Mouse (Mus musculus) liver, adult 2 months (tissue): ENCODE data around the gene Gusb. TPM values are rescaled to one million over a fixed set of nuclear protein-coding genes. Genes with fewer than 3 reads are reported as not detected.
A peak's percentile ranks its signal among the peaks of the same experiment; 100 is the strongest.
"Not testable (repeated sequence)": the region's sequence is repeated elsewhere in the genome, so short reads cannot be mapped to it uniquely, and the experiment has no call there.

Experiments
- DNase-seq: peaks from one replicate; pipeline ENCODE4 v3.0.0-alpha.2; 2011; ENCODE audit warnings: low read depth, low spot score; ENCODE audit errors: extremely low read depth
- H3K27ac ChIP-seq: fragments of 200-500 bp; replicated peaks from 2 replicates; pipeline ENCODE4 v1.5.1; 2012; ENCODE audit warnings: low read depth, mild to moderate bottlenecking, control low read depth, inconsistent platforms, low read length; ENCODE audit not compliant: insufficient read depth
- H3K27me3 ChIP-seq: fragments of 200-500 bp; 2 replicates; pipeline ENCODE4 v1.6.1; 2012; ENCODE audit warnings: mild to moderate bottlenecking, moderate library complexity, low read length, inconsistent platforms; ENCODE audit not compliant: control insufficient read depth, insufficient read depth
- H3K36me3 ChIP-seq: fragments of 200-500 bp; 2 replicates; pipeline ENCODE4 v1.6.1; 2012; ENCODE audit warnings: low read length, inconsistent platforms; ENCODE audit not compliant: control insufficient read depth, insufficient read depth
- H3K4me1 ChIP-seq: fragments of 200-500 bp; 2 replicates; pipeline ENCODE4 v1.6.1; 2011; ENCODE audit warnings: low read length; ENCODE audit not compliant: control insufficient read depth, insufficient read depth
- H3K4me3 ChIP-seq: fragments of 200-500 bp; 2 replicates; pipeline ENCODE4 v1.5.1; 2011; ENCODE audit warnings: low read depth, mild to moderate bottlenecking, control low read depth, low read length, moderate library complexity; ENCODE audit not compliant: insufficient read depth
- H3K79me2 ChIP-seq: fragments of 200-500 bp; 2 replicates; pipeline ENCODE4 v1.6.1; 2012; ENCODE audit warnings: inconsistent platforms, mild to moderate bottlenecking, low read length, moderate library complexity; ENCODE audit not compliant: control insufficient read depth, insufficient read depth
- H3K9ac ChIP-seq: fragments of 200-500 bp; 2 replicates; pipeline ENCODE4 v1.6.1; 2012; ENCODE audit warnings: low read depth, mild to moderate bottlenecking, control low read depth, inconsistent platforms, low read length
- CTCF ChIP-seq: fragments of 200-500 bp; IDR thresholded peaks from 2 replicates; pipeline ENCODE4 v1.5.1; 2011; ENCODE audit warnings: low read depth, low read length, control low read depth
- POLR2A ChIP-seq: fragments of 200-500 bp; IDR thresholded peaks from 2 replicates; pipeline ENCODE4 v1.6.1; 2011; ENCODE audit warnings: low read length, control low read depth; ENCODE audit not compliant: insufficient read depth; ENCODE audit errors: extremely low read depth
- WGBS: fragments of 180-500 bp; shearing (Covaris S2); methylation state at CpG from one replicate; pipeline ENCODE4 v1.1.7; 2018; 5-methylcytosine and 5-hydroxymethylcytosine counted together
- polyA plus RNA-seq: library from polyadenylated mRNA; depleted of rRNA; stranded (reverse); fragments of >200 nt; gene quantifications from 2 replicates; pipeline ENCODE4 v1.2.3, GENCODE M21; 2012
- total RNA-seq: library from RNA; depleted of rRNA; stranded (reverse); fragments of >200 nt; gene quantifications from 2 replicates; pipeline ENCODE4 v1.2.3, GENCODE M21; 2014

Gene Gusb
- total and polyA plus RNA-seq, 2 experiments = 13.6 to 17.6 TPM

DNA sequence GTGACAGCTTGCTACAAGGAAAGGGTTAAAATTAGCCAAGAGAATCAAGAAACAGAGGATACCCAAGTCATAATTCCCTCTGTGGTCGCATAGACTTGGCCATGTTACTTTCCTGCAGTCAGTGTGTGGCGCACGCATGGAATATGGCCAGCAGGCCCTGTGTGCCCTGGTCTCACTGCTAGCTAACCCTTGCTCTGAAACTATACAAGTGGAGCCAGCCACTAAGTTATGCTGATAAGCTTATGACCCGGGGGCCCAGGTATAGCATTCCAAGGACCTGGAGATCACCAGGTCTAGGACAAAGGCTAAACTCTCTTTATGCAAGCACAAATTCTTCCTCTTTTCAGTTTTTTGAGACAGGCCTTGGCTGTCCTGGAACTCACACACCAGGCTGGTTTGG, 37.9 kb upstream of the Gusb start:
- no peak overlapping the region for H3K9ac ChIP-seq
- H3K4me3 ChIP-seq = no peak overlapping the region
- H3K27ac ChIP-seq = peak overlapping the region; percentile 29
- peak; percentile 66 for DNase-seq
- 42% methylated on average over 4 of the region's 4 CpGs for WGBS
- no peaks in the 10 kb centered on the region for H3K27me3 ChIP-seq
- H3K4me1 ChIP-seq = peaks cover 30% of the 10 kb centered on the region
- peaks cover 4% of the 10 kb centered on the region; the same call in 1 of the 2 replicates for H3K79me2 ChIP-seq
- no peak for TF ChIP-seq POLR2A
- no peak for TF ChIP-seq CTCF
- peaks cover 25% of the 10 kb centered on the region for H3K36me3 ChIP-seq

DNA sequence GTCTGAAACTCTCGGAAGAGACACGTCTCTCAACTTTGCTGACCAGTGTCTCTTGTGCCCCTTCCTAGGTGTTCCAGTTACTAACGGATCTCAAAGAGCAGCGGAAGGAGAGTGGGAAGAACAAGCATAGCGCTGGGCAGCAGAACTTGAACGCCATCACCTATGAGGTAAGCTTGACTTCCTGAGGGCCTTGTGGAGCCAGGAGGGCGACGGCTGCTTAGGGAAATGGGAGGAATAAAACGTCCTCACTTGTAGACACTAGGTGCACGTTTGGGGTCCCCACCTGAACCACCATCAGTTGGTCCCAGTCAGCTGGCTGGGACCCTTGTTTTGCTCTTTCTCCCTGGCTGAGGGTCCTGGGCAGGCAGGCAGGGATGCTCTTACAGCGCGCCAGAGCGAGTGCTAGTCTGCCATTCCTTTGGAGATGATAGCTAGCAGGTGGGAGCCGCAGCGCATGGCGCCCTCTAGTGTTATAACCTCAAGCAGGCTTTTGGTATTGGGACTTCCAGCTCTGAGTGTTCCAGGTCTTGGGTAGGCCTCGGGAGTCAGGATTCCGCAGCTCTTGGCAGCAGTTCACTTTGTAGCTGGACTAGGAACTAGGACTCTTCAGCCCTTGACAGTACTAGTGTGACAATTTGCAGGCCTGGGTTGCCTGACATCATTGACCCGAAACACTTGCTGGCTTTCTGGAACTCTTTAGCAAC, 35.1 kb upstream of the Gusb start:
- Histone ChIP-seq H3K27ac (peak overlapping the region; percentile 60), H3K79me2 (peaks cover 4% of the 10 kb centered on the region; the same call in 1 of the 2 replicates), H3K4me1 (peaks cover 18% of the 10 kb centered on the region), H3K27me3 (no peaks in the 10 kb centered on the region), H3K4me3 (no peak overlapping the region), H3K9ac (no peak overlapping the region), H3K36me3 (peaks cover 32% of the 10 kb centered on the region)
- WGBS = 59% methylated on average over 19 of the region's 19 CpGs
- DNase-seq = peak; percentile 90
- no peak for TF ChIP-seq POLR2A
- peak; percentile 92 for TF ChIP-seq CTCF

DNA sequence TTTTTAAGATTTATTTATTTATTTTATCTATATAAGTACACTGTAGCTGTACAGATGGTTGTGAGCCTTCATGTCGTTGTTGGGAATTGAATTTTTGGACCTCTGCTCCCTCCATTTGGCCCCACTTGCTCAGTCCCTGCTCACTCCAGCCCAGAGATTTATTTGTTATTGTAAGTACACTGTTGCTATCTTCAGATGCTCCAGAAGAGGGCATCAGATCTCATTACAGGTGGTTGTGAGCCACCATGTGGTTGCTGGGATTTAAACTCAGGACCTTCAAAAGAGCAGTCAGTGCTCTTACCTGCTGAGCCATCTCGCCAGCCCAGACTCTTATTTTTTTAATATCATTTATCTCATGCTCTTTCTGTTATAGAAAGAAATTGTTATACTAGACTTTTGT, 33.5 kb upstream of the Gusb start:
- not testable (repeated sequence) for H3K4me3 ChIP-seq, DNase-seq, H3K9ac ChIP-seq, H3K79me2 ChIP-seq, H3K27ac ChIP-seq, H3K27me3 ChIP-seq
- WGBS = 60% methylated on average over 2 of the region's 2 CpGs
- Histone ChIP-seq H3K36me3 (peaks cover 20% of the 10 kb centered on the region; the same call in 1 of the 2 replicates), H3K4me1 (peaks cover 19% of the 10 kb centered on the region)

DNA sequence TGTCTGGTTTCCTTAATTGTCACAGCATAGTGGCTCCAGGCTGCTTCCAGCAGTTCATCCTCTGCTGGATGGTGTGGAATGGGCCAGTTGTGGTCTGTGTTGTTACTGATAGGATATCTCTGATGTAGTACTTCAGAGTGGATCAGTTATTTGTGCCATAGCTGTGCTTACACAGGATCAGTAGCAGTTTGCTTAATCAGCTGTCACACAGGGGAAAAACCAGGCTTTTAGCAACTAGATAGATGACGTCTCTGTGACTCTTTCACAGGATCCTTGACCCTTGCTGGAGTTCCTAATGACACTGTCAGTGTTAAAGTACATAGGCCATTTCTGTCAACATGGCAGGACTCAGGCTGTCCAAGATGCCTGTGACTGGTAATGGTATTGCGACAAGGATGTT, 31.0 kb upstream of the Gusb start:
- DNase-seq = peak; percentile 99
- Histone ChIP-seq H3K9ac (peak overlapping the region; percentile 4; the same call in 1 of the 2 replicates), H3K27me3 (no peaks in the 10 kb centered on the region), H3K27ac (peak overlapping the region; percentile 67), H3K79me2 (no peaks in the 10 kb centered on the region; the same call in 1 of the 2 replicates), H3K36me3 (peaks cover 9% of the 10 kb centered on the region; the same call in 1 of the 2 replicates), H3K4me3 (no peak overlapping the region), H3K4me1 (peaks cover 27% of the 10 kb centered on the region)
- no peak for TF ChIP-seq POLR2A
- TF ChIP-seq CTCF = no peak
- 13% methylated on average over 2 of the region's 2 CpGs for WGBS

DNA sequence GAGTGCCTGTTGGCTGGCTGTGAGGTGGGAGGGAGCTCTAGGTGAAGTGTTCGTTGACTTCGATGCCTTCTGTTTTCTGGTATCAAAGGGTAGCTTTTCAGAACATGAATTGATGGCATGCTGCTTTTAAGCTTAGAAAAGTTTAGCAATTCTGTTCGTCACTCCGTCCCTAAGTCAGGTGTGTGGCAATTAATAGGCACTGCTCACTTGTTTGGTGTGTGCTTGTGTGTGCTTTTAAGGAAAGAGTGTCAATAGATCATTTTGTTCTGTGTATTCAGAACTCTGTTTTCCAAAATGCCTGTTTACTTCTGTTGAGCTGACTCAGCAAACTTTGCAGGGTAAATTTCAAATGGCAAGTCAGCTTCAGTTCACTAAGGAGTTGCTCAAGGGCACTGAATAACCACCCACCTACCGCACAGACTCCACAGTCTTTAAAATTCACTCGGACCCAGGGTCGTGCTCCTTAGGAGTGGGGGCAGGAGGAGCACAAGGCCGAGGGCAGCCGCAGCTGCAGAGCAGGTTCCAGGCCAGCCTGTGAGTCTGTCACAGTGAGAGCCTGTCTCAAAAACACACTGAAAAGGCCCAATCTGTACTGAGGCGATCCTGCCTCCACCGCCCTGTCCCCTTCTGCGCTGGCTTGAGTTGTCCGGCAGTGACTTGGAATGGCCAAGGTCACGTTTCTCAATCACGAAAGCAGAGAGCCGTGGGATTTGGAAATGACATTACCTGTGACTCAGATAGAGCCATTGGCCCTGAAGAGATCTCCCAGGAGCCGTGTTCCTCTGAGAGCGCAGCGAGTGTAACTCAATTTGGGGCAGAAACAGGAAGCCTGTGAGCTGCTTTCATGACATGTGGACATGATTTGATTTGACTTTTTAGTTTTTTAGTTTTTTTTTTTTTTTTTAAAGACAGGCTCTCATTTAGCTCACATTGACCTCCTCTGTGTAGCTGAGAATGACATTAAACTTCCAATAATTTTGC, 28.9 kb upstream of the Gusb start:
- Histone ChIP-seq H3K9ac (peak overlapping the region; percentile 84), H3K27ac (peak overlapping the region; percentile 98), H3K4me3 (peak overlapping the region; percentile 43; the same call in 1 of the 2 replicates), H3K27me3 (no peaks in the 10 kb centered on the region), H3K36me3 (peaks cover 7% of the 10 kb centered on the region; the same call in 1 of the 2 replicates), H3K4me1 (peaks cover 22% of the 10 kb centered on the region), H3K79me2 (no peaks in the 10 kb centered on the region; the same call in 1 of the 2 replicates)
- TF ChIP-seq CTCF = no peak
- TF ChIP-seq POLR2A = no peak
- peak; percentile 99 for DNase-seq
- 29% methylated on average over 19 of the region's 19 CpGs for WGBS
